Mouse (Mus musculus): ENCODE measurements around the gene Dlg2. TPM values are rescaled to one million over a fixed set of nuclear protein-coding genes. Genes with fewer than 3 reads are reported as not detected.
A peak's percentile ranks its signal among the peaks of the same experiment; 100 is the strongest.

Dlg2 gene
- total and polyA plus RNA-seq, 3 experiments = 0.72 to 1.9 (median 1.7) TPM

GRCm38 (mm10) chr7:90482607-90483006, 6.1 kb downstream of the Dlg2 start:
- Histone ChIP-seq H3K4me3 (no peak overlapping the region), H3K27me3 (ENCODE audit: control insufficient read depth, insufficient read depth, low read length) (no peaks in the 10 kb centered on the region), H3K79me2 (replicated peaks; ENCODE audit: control insufficient read depth, insufficient read depth, low read length) (no peaks in the 10 kb centered on the region), H3K4me1 (ENCODE audit: control insufficient read depth, insufficient read depth, low read length) (no peaks in the 10 kb centered on the region), H3K36me3 (ENCODE audit: control insufficient read depth, insufficient read depth, low read length) (no peaks in the 10 kb centered on the region), H3K27ac (no peak overlapping the region), H3K9ac (ENCODE audit: low read depth, low read length) (no peak overlapping the region)
- no peak for DNase-seq
- TF ChIP-seq EP300 (IDR thresholded peaks at IDR 0.05; ENCODE audit: insufficient read depth, low read depth, low read length) = no peak
- TF ChIP-seq CTCF (IDR thresholded peaks at IDR 0.05) = no peak
- TF ChIP-seq POLR2A (IDR thresholded peaks at IDR 0.05; ENCODE audit: insufficient read depth, low read depth, low read length) = no peak
- intact Hi-C loops (cut with DNase I) = no loop called here
- 86% methylated on average over 2 of the region's 2 CpGs for whole genome bisulfite sequencing

- Histone ChIP-seq H3K27me3 (ENCODE audit: control insufficient read depth, insufficient read depth, low read length) (no peaks in the 10 kb centered on the region), H3K36me3 (ENCODE audit: control insufficient read depth, insufficient read depth, low read length) (no peaks in the 10 kb centered on the region), H3K27ac (no peak overlapping the region), H3K79me2 (replicated peaks; ENCODE audit: control insufficient read depth, insufficient read depth, low read length) (no peaks in the 10 kb centered on the region), H3K4me3 (no peak overlapping the region), H3K4me1 (ENCODE audit: control insufficient read depth, insufficient read depth, low read length) (no peaks in the 10 kb centered on the region), H3K9ac (ENCODE audit: low read depth, low read length) (no peak overlapping the region)
- 47% methylated on average over 3 of the region's 3 CpGs for WGBS
- TF ChIP-seq EP300 (IDR thresholded peaks at IDR 0.05; ENCODE audit: insufficient read depth, low read depth, low read length) = no peak
- peak; percentile 59 for TF ChIP-seq CTCF (IDR thresholded peaks at IDR 0.05)
- no peak for DNase-seq
- intact Hi-C loops (cut with DNase I) = loop anchor here (5.0 to 10.0 kb wide), 2 partner anchors 223 to 719 kb away; no protein-coding TSS in a partner anchor
Measured at GRCm38 (mm10) chr7:90508124-90508523, 31.7 kb downstream of the Dlg2 start.

GRCm38 (mm10) chr7:90512293-90512692, 35.8 kb downstream of the Dlg2 start:
- intact Hi-C loops (cut with DNase I) = no loop called here

GRCm38 (mm10) chr7:90539481-90540402, 63.3 kb downstream of the Dlg2 start:
- H3K79me2 ChIP-seq (replicated peaks; ENCODE audit: control insufficient read depth, insufficient read depth, low read length) = no peaks in the 10 kb centered on the region
- no peak overlapping the region for H3K4me3 ChIP-seq
- DNase-seq = no peak
- TF ChIP-seq EP300 (IDR thresholded peaks at IDR 0.05; ENCODE audit: insufficient read depth, low read depth, low read length) = no peak
- TF ChIP-seq POLR2A (IDR thresholded peaks at IDR 0.05; ENCODE audit: insufficient read depth, low read depth, low read length) = no peak
- intact Hi-C loops (cut with DNase I) = no loop called here
- H3K4me1 ChIP-seq (ENCODE audit: control insufficient read depth, insufficient read depth, low read length) = no peaks in the 10 kb centered on the region
- H3K36me3 ChIP-seq (ENCODE audit: control insufficient read depth, insufficient read depth, low read length) = no peaks in the 10 kb centered on the region
- H3K27me3 ChIP-seq (ENCODE audit: control insufficient read depth, insufficient read depth, low read length) = no peaks in the 10 kb centered on the region
- WGBS = 67% methylated on average over 9 of the region's 9 CpGs
- H3K27ac ChIP-seq = no peak overlapping the region
- no peak overlapping the region for H3K9ac ChIP-seq (ENCODE audit: low read depth, low read length)

More at GRCm38 (mm10) chr7:90512293-90512692, 35.8 kb downstream of the Dlg2 start:
- H3K4me1 ChIP-seq (ENCODE audit: control insufficient read depth, insufficient read depth, low read length) = no peaks in the 10 kb centered on the region
- DNase-seq = no peak
- no peaks in the 10 kb centered on the region for H3K79me2 ChIP-seq (replicated peaks; ENCODE audit: control insufficient read depth, insufficient read depth, low read length)
- no peaks in the 10 kb centered on the region for H3K27me3 ChIP-seq (ENCODE audit: control insufficient read depth, insufficient read depth, low read length)
- no peak overlapping the region for H3K27ac ChIP-seq
- no peak overlapping the region for H3K9ac ChIP-seq (ENCODE audit: low read depth, low read length)
- TF ChIP-seq EP300 (IDR thresholded peaks at IDR 0.05; ENCODE audit: insufficient read depth, low read depth, low read length) (no peak), CTCF (IDR thresholded peaks at IDR 0.05) (peak; percentile 47)
- H3K4me3 ChIP-seq = no peak overlapping the region
- no peaks in the 10 kb centered on the region for H3K36me3 ChIP-seq (ENCODE audit: control insufficient read depth, insufficient read depth, low read length)

GRCm38 (mm10) chr7:90540811-90541323, 64.4 kb downstream of the Dlg2 start:
- WGBS = 53% methylated on average over 2 of the region's 2 CpGs
- no peak for TF ChIP-seq CTCF (IDR thresholded peaks at IDR 0.05)
- no peak for TF ChIP-seq POLR2A (IDR thresholded peaks at IDR 0.05; ENCODE audit: insufficient read depth, low read depth, low read length)
- TF ChIP-seq EP300 (IDR thresholded peaks at IDR 0.05; ENCODE audit: insufficient read depth, low read depth, low read length) = no peak
- intact Hi-C loops (cut with DNase I) = no loop called here
- Histone ChIP-seq H3K36me3 (ENCODE audit: control insufficient read depth, insufficient read depth, low read length) (no peaks in the 10 kb centered on the region), H3K9ac (ENCODE audit: low read depth, low read length) (no peak overlapping the region), H3K79me2 (replicated peaks; ENCODE audit: control insufficient read depth, insufficient read depth, low read length) (no peaks in the 10 kb centered on the region), H3K4me1 (ENCODE audit: control insufficient read depth, insufficient read depth, low read length) (no peaks in the 10 kb centered on the region), H3K27me3 (ENCODE audit: control insufficient read depth, insufficient read depth, low read length) (no peaks in the 10 kb centered on the region), H3K4me3 (no peak overlapping the region), H3K27ac (0 out of 2 replicates have a peak overlapping the region, but pooled peaks have one; percentile 40)
- DNase-seq = no peak

GRCm38 (mm10) chr7:90553399-90553798, 76.9 kb downstream of the Dlg2 start:
- Histone ChIP-seq H3K9ac (ENCODE audit: low read depth, low read length) (no peak overlapping the region), H3K4me1 (ENCODE audit: control insufficient read depth, insufficient read depth, low read length) (no peaks in the 10 kb centered on the region), H3K4me3 (no peak overlapping the region), H3K36me3 (ENCODE audit: control insufficient read depth, insufficient read depth, low read length) (no peaks in the 10 kb centered on the region), H3K27me3 (ENCODE audit: control insufficient read depth, insufficient read depth, low read length) (no peaks in the 10 kb centered on the region), H3K27ac (no peak overlapping the region), H3K79me2 (replicated peaks; ENCODE audit: control insufficient read depth, insufficient read depth, low read length) (no peaks in the 10 kb centered on the region)
- DNase-seq = no peak
- intact Hi-C loops (cut with DNase I) = no loop called here
- TF ChIP-seq POLR2A (IDR thresholded peaks at IDR 0.05; ENCODE audit: insufficient read depth, low read depth, low read length) (no peak), EP300 (IDR thresholded peaks at IDR 0.05; ENCODE audit: insufficient read depth, low read depth, low read length) (no peak), CTCF (IDR thresholded peaks at IDR 0.05) (no peak)
- 80% methylated on average over 6 of the region's 6 CpGs for WGBS
